Mouse (Mus musculus): ENCODE data around the gene 5730522E02Rik.

DNA sequence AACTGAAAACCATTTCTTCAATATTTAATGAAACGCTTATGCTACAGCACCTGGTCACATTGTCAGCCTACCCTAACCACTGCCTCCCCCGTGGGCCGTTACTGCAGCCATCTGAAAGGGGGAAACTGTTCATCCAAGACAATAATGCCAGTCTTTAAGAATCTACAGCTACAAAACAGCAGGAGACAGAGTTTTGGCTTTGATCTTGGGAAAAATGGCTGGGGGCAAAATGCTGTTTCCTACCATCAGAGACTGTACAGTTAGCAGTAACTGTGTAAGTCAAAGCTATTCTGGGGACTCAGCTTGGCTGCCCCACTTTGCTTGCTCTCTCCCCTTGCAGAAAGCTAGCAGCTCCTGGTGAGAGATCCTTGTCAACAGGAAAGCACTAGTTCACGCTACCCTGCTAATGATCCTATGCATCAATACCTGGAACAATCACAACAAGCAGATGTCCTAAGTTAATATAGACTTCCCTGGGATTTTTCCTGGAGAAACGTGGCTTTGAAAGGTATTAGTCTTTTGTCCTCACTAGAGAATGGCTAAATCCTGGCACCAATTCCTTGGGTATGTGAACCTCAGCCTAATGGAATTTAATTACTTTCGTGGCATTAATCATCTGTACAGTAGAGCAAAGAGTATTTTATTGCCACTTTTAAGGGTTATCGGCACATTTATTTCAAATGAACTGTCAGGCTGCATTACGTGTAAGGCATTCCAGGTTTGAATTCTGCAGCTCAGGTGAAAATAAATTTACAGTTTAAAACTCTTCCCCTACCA is 89.6 kb downstream of the 5730522E02Rik start:
- TF ChIP-seq CTCF (IDR thresholded peaks at IDR 0.05; ENCODE audit: extremely low read depth, insufficient read depth, insufficient read length, insufficient replicate concordance) (no peak), POLR2A (IDR thresholded peaks at IDR 0.05; ENCODE audit: low read depth, low read length) (no peak)
